Mouse (Mus musculus) liver, postnatal 0 days (tissue): ENCODE results near the gene Lysmd3.

Source experiments
- CTCF ChIP-seq: sonication (generic); IDR thresholded peaks from 2 replicates; pipeline ENCODE4 v1.5.1; 2016; ENCODE audit warnings: antibody characterized with exemption, low read depth
- EP300 ChIP-seq: IDR thresholded peaks from 2 replicates; pipeline ENCODE4 v1.6.1; 2016; ENCODE audit warnings: antibody characterized with exemption, low read depth, mild to moderate bottlenecking

GRCm38 (mm10) chr13:81694446-81694845 is 37.0 kb downstream of the Lysmd3 start:
- TF ChIP-seq EP300 (no peak), CTCF (no peak)
